In the genomic region with DNA sequence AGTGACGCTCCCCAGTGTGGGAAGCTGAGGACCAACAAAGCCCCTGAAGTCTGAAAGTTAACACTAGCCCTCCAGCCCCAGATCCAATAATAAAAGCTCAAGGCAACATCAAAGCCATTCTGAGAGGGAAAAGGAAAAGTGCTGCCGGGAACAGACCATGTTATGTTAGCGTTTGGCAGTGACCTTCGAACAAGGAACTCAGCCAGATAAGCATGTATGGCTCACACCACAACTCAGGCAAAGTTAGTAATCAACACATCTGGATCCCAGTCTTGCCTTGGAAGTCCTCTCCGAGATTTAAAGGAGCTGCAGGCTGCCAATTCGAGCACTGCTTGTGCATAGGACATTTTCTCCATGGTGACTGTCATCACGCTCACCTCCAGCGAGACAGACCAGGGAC, we compare ENCODE assay signal across 19 mouse cellular contexts. TPM values are rescaled to one million over a fixed set of nuclear protein-coding genes. Genes with fewer than 3 reads are reported as not detected.
DNase-seq lines count a peak whose midpoint lies in the region; ATAC-seq and TF ChIP-seq lines count a peak whose summit lies in the region.
"Had no signal": no experiment of that assay in that cellular context is flagged by ENCODE, and none has a peak within 500 bp of the region (broad histone marks: within the 10 kb centered on the region; RNA-seq: fewer than 3 reads in every experiment).

No protein-coding gene starts in this region.

- H3K4me1 ChIP-seq in heart, embryonic 16.5 days (ENCODE audit: control insufficient read depth, insufficient read depth, low read length), result peaks cover 15% of the 10 kb centered on the region
- H3K4me1 ChIP-seq in stomach, postnatal 0 days (replicated peaks; ENCODE audit: control insufficient read depth, insufficient read depth), result no peaks in the 10 kb centered on the region

- no peak for TF ChIP-seq CTCF in stomach, postnatal 0 days (IDR thresholded peaks at IDR 0.05; ENCODE audit: low read depth)

- no peak for TF ChIP-seq EP300 in stomach, postnatal 0 days (optimal IDR thresholded peaks at IDR 0.05)

- H3K4me2 ChIP-seq in heart, embryonic 16.5 days (ENCODE audit: low read depth, low read length), result peak overlapping the region; percentile 13; the same call in 1 of the 2 replicates
- H3K4me2 ChIP-seq in stomach, postnatal 0 days (replicated peaks; ENCODE audit: low read depth), result no peak overlapping the region
- H3K4me2 ChIP-seq: embryonic facial prominence, embryonic 12.5 days had no signal

- no peak overlapping the region for H3K4me3 ChIP-seq in heart, embryonic 16.5 days (ENCODE audit: low read length)
- H3K4me3 ChIP-seq in stomach, postnatal 0 days (ENCODE audit: low read depth, low read length), result no peak overlapping the region
- H3K4me3 ChIP-seq: embryonic facial prominence, embryonic 12.5 days had no signal

- no peaks in the 10 kb centered on the region for H3K36me3 ChIP-seq in heart, embryonic 16.5 days (ENCODE audit: control insufficient read depth, insufficient read depth)
- H3K36me3 ChIP-seq in stomach, postnatal 0 days (ENCODE audit: control insufficient read depth, insufficient read depth, low read length), result no peaks in the 10 kb centered on the region
- H3K36me3 ChIP-seq: embryonic facial prominence, embryonic 12.5 days had no signal

- no peak for ATAC-seq in heart, embryonic 16.5 days (replicated peaks; ENCODE audit: extremely low read depth, insufficient read depth, low FRiP score)
- ATAC-seq in stomach, postnatal 0 days (ENCODE audit: low FRiP score, low TSS enrichment), result no peak
- ATAC-seq in megakaryocyte progenitor cell, adult 5-6 weeks (replicated peaks; ENCODE audit: poor library complexity), result no peak

- no peak overlapping the region; the same call in 1 of the 2 replicates for H3K27ac ChIP-seq in heart, embryonic 16.5 days (ENCODE audit: low read length)
- H3K27ac ChIP-seq in stomach, postnatal 0 days (replicated peaks), result no peak overlapping the region
- H3K27ac ChIP-seq: embryonic facial prominence, embryonic 12.5 days had no signal

- H3K9me3 ChIP-seq in heart, embryonic 16.5 days (replicated peaks; ENCODE audit: control insufficient read depth, low read length), result no peaks in the 10 kb centered on the region
- no peaks in the 10 kb centered on the region for H3K9me3 ChIP-seq in stomach, postnatal 0 days (ENCODE audit: control insufficient read depth, low read length)
- H3K9me3 ChIP-seq: embryonic facial prominence, embryonic 12.5 days had no signal

- no peaks in the 10 kb centered on the region for H3K27me3 ChIP-seq in heart, embryonic 16.5 days (ENCODE audit: control insufficient read depth, insufficient read depth, low read length)
- no peaks in the 10 kb centered on the region for H3K27me3 ChIP-seq in stomach, postnatal 0 days (ENCODE audit: control insufficient read depth, insufficient read depth, low read length)
- H3K27me3 ChIP-seq: CH12.LX; embryonic facial prominence, embryonic 12.5 days had no signal

- intact Hi-C loops in heart, postnatal 14 days (cut with DNase I), result loop anchor here (2.0 kb wide), 1 partner anchor 27 kb away; no protein-coding TSS in a partner anchor

- DNase-seq in adrenal gland, adult 2 months, result peak; percentile 13
- no peak for DNase-seq in adrenal gland, postnatal 10 days
- no peak for DNase-seq in heart, postnatal 14 days
- peak; percentile 21 for DNase-seq in ovary, postnatal 36 days (ENCODE audit: low spot score)
- no peak for DNase-seq in ovary, postnatal 10 days (ENCODE audit: low spot score)
- DNase-seq in stomach, postnatal 0 days (ENCODE audit: low spot score), result peak; percentile 20
- DNase-seq: adrenal gland, postnatal 36 days; cerebellum, postnatal 14 days; liver; lung, adult 2 months; spleen, adult 18-20 months; thymus, postnatal 36 days had no signal

- H3K9ac ChIP-seq in heart, embryonic 16.5 days (ENCODE audit: low read length), result no peak overlapping the region
- H3K9ac ChIP-seq in stomach, postnatal 0 days (ENCODE audit: low read length), result no peak overlapping the region
- H3K9ac ChIP-seq: embryonic facial prominence, embryonic 12.5 days had no signal

- WGBS in heart, embryonic 16.5 days, result 19% methylated on average over 8 of the region's 8 CpGs
- WGBS in stomach, postnatal 0 days, result 46% methylated on average over 8 of the region's 8 CpGs

RNA-seq across cellular contexts. Expression of a gene that starts 38.7 kb away (rescaled TPM):
- not detected for total RNA-seq in adrenal gland, adult 2 months (2021)
- polyA plus RNA-seq in adrenal gland, adult 2 months (2012; rRNA removed), result not detected in 2 replicates
- not detected for total RNA-seq in adrenal gland, postnatal 10 days (2021)
- not detected in 2 replicates for polyA plus RNA-seq in heart, embryonic 16.5 days (2015; fragmentation: Nextera tagmentation; extraction: Ambion mirVana)
- total RNA-seq in heart, postnatal 14 days (2021), result not detected
- 0.06 and 0.15 TPM in 2 replicates for polyA plus RNA-seq in stomach, postnatal 0 days (2015; fragmentation: Nextera tagmentation; extraction: Ambion mirVana)
- not detected in 2 replicates for total RNA-seq in megakaryocyte progenitor cell, adult 5-6 weeks (2015)
- total RNA-seq in megakaryocyte progenitor cell, adult 5-6 weeks (2017), result 0.17 TPM in 1 of 2 replicates, not detected in the other
- total RNA-seq: adrenal gland, postnatal 36 days; CH12.LX had no signal
- polyA plus RNA-seq: embryonic facial prominence, embryonic 12.5 days; gonadal fat pad, adult 2 months; lung, adult 2 months; midbrain, embryonic 16.5 days; neural tube, embryonic 11.5 days had no signal

Comparison
In these comparisons a context has a peak if more than half of its experiments do, and no peak if none do; other contexts are left out.
1. DNase-seq: peak in adrenal gland, adult 2 months (single experiment), ovary, postnatal 36 days (single experiment) and stomach, postnatal 0 days (single experiment); none in adrenal gland, postnatal 10 days (single experiment), heart, postnatal 14 days (0 of 2) and ovary, postnatal 10 days (single experiment).